Mouse (Mus musculus) midbrain, embryonic 13.5 days (tissue): ENCODE results near the gene Wwp2. TPM values are rescaled to one million over a fixed set of nuclear protein-coding genes. Genes with fewer than 3 reads are reported as not detected.

ENCODE experiments used
- ATAC-seq: fragments of 200-750 bp; cut with Nextera tagmentation; 2 replicates; pipeline ENCODE4 v1.8.0; 2017; ENCODE audit warnings: mild to moderate bottlenecking, moderate TSS enrichment, moderate library complexity
- H3K27ac ChIP-seq: fragments of 300-500 bp; sonication (generic); 2 replicates; pipeline ENCODE4 v1.5.1; 2015; ENCODE audit warnings: inconsistent platforms, mild to moderate bottlenecking, moderate library complexity
- H3K27me3 ChIP-seq: fragments of 300-500 bp; sonication (generic); 2 replicates; pipeline ENCODE4 v1.6.1; 2015; ENCODE audit warnings: mild to moderate bottlenecking, inconsistent platforms
- H3K36me3 ChIP-seq: fragments of 300-500 bp; sonication (generic); 2 replicates; pipeline ENCODE4 v1.6.1; 2015; ENCODE audit warnings: mild to moderate bottlenecking, inconsistent platforms
- H3K4me1 ChIP-seq: fragments of 300-500 bp; sonication (generic); replicated peaks from 2 replicates; pipeline ENCODE4 v1.6.1; 2015; ENCODE audit warnings: inconsistent platforms
- H3K4me2 ChIP-seq: fragments of 300-500 bp; sonication (generic); replicated peaks from 2 replicates; pipeline ENCODE4 v1.6.1; 2015; ENCODE audit warnings: moderate library complexity, mild to moderate bottlenecking, inconsistent platforms
- H3K4me3 ChIP-seq: fragments of 300-500 bp; sonication (generic); replicated peaks from 2 replicates; pipeline ENCODE4 v1.5.1; 2015; ENCODE audit warnings: mild to moderate bottlenecking, inconsistent platforms
- H3K9ac ChIP-seq: fragments of 300-500 bp; sonication (generic); replicated peaks from 2 replicates; pipeline ENCODE4 v1.6.1; 2015; ENCODE audit warnings: mild to moderate bottlenecking, inconsistent platforms
- H3K9me3 ChIP-seq: fragments of 300-500 bp; sonication (generic); 2 replicates; pipeline ENCODE4 v1.6.1; 2016; ENCODE audit warnings: mild to moderate bottlenecking, inconsistent platforms
- WGBS: fragments of 180-500 bp; shearing (Covaris S2); methylation state at CpG from one replicate; pipeline ENCODE4 v1.1.7; 2015; 5-methylcytosine and 5-hydroxymethylcytosine counted together
- polyA plus RNA-seq: library from polyadenylated mRNA; unstranded; fragments of >200 nt; fragmentation: Nextera tagmentation; extraction: Ambion mirVana; gene quantifications from 2 replicates; pipeline ENCODE4 v1.2.1, GENCODE M21; 2015

The Wwp2 gene
- polyA plus RNA-seq, 1 experiment from 2014 or later = 48.9 TPM

DNA sequence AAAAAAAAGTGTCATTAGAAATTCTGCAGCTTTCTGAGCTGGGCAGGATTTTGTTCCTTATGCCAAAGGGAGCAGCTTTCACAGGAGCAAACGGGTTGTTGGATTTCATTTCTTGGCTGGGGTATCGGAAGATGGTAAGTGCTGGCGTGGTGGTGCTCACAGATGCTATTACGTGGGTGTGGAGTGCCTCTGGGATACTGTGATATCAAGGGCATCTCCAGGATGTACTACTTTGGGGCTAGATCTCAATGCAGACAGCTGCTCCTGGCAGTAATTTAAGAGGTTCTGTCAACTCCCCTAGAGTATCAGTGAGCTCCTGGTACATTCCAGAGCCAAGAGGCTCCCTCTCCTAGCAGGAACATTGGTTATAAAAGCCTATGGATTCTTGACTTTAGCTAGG lies 110.0 kb downstream of the Wwp2 start:
- Histone ChIP-seq H3K4me2 (no peak overlapping the region), H3K4me3 (no peak overlapping the region), H3K9ac (no peak overlapping the region), H3K36me3 (peaks cover 69% of the 10 kb centered on the region), H3K9me3 (no peaks in the 10 kb centered on the region), H3K27ac (no peak overlapping the region), H3K4me1 (no peaks in the 10 kb centered on the region), H3K27me3 (no peaks in the 10 kb centered on the region)
- 95% methylated on average over 4 of the region's 4 CpGs for WGBS
- no peak for ATAC-seq

DNA sequence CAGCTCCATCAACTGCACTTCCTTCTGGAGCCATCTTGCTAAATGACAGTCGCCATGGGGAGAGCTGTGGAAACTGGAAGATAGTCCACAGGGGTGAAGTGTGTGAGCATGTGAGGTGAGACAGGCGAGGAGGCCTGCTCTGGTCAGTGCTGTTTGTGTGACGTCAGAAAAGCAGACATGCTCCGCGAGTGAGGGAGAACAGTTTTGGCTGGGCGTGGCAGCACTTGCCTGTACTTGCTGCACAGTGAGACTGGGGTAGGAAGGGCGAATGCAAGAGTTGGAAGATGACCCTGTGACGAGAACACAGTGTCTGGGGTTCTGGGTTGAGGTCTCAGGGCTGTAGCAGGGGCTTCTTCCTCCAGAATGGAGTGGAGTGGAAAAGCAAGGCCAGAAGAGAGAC lies 110.7 kb downstream of the Wwp2 start:
- 93% methylated on average over 8 of the region's 8 CpGs for WGBS
- no peak overlapping the region for H3K4me3 ChIP-seq
- no peak for ATAC-seq
- no peak overlapping the region for H3K4me2 ChIP-seq
- H3K27ac ChIP-seq = no peak overlapping the region
- no peaks in the 10 kb centered on the region for H3K4me1 ChIP-seq
- H3K9me3 ChIP-seq = no peaks in the 10 kb centered on the region
- no peak overlapping the region for H3K9ac ChIP-seq
- H3K36me3 ChIP-seq = peaks cover 68% of the 10 kb centered on the region
- no peaks in the 10 kb centered on the region for H3K27me3 ChIP-seq

DNA sequence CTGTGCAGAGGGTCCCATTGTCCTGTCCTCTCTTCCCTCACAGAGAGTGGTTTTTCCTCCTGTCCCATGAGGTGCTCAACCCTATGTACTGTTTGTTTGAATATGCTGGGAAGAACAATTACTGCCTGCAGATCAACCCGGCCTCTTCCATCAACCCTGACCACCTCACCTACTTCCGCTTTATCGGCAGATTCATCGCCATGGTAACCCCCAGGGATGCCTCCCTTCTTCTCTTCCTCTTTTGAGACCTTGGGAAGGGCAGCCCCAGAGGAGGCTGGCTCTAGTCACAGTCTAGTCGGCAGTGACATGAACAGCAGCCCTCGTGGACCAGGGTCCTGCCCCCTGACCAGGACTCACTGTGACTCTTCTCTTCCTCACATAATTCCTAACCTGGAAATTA lies 116.1 kb downstream of the Wwp2 start:
- no peak overlapping the region for H3K4me3 ChIP-seq
- H3K4me1 ChIP-seq = peaks cover 5% of the 10 kb centered on the region; the same call in 1 of the 2 replicates
- no peak overlapping the region for H3K9ac ChIP-seq
- no peak for ATAC-seq
- H3K27ac ChIP-seq = no peak overlapping the region
- peaks cover 70% of the 10 kb centered on the region for H3K36me3 ChIP-seq
- WGBS = 33% methylated on average over 6 of the region's 6 CpGs
- no peak overlapping the region for H3K4me2 ChIP-seq
- H3K9me3 ChIP-seq = no peaks in the 10 kb centered on the region
- no peaks in the 10 kb centered on the region for H3K27me3 ChIP-seq

- Histone ChIP-seq H3K9ac (no peak overlapping the region), H3K27me3 (no peaks in the 10 kb centered on the region), H3K4me3 (no peak overlapping the region), H3K4me2 (no peak overlapping the region), H3K27ac (no peak overlapping the region), H3K36me3 (peaks cover 58% of the 10 kb centered on the region), H3K4me1 (peaks cover 5% of the 10 kb centered on the region; the same call in 1 of the 2 replicates), H3K9me3 (no peaks in the 10 kb centered on the region)
- no peak for ATAC-seq
- WGBS = 96% methylated on average over 10 of the region's 10 CpGs
Observed at GRCm38 (mm10) chr8:107555231-107555630, 119.1 kb downstream of the Wwp2 start.

DNA sequence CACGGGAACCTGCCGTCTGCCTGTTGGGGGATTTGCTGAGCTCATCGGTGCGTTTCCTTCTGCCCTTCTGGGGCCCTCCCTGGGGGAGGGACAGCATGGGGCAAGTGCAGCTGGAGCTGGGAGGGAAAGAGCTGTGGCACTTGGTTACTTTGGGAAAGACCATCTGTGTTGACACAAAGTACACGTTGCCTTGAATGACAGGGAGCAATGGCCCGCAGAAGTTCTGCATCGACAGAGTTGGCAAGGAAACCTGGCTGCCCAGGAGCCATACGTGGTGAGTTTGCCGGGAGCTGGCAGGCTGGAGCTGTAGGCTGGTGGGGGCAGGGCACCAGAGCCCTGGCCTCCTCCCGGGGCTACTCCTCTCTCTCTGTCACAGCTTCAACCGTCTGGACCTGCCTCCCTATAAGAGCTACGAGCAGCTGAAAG lies 120.4 kb downstream of the Wwp2 start:
- Histone ChIP-seq H3K4me3 (no peak overlapping the region), H3K36me3 (peaks cover 45% of the 10 kb centered on the region), H3K27ac (no peak overlapping the region), H3K9ac (no peak overlapping the region), H3K9me3 (no peaks in the 10 kb centered on the region), H3K4me2 (no peak overlapping the region), H3K27me3 (no peaks in the 10 kb centered on the region), H3K4me1 (peaks cover 5% of the 10 kb centered on the region; the same call in 1 of the 2 replicates)
- WGBS = 38% methylated on average over 12 of the region's 12 CpGs
- peak; percentile 24; the same call in 1 of the 2 replicates for ATAC-seq

- Histone ChIP-seq H3K36me3 (peaks cover 25% of the 10 kb centered on the region), H3K9ac (no peak overlapping the region), H3K4me1 (no peaks in the 10 kb centered on the region), H3K4me2 (no peak overlapping the region), H3K4me3 (no peak overlapping the region), H3K9me3 (no peaks in the 10 kb centered on the region), H3K27me3 (no peaks in the 10 kb centered on the region), H3K27ac (no peak overlapping the region)
- no peak for ATAC-seq
- WGBS = 73% methylated on average over 16 of the region's 16 CpGs
Observed at GRCm38 (mm10) chr8:107560820-107561536, 124.8 kb downstream of the Wwp2 start.

GRCm38 (mm10) chr8:107562164-107562563 lies 126.0 kb downstream of the Wwp2 start:
- Histone ChIP-seq H3K27me3 (no peaks in the 10 kb centered on the region), H3K4me2 (no peak overlapping the region), H3K27ac (no peak overlapping the region), H3K4me1 (no peaks in the 10 kb centered on the region), H3K9me3 (no peaks in the 10 kb centered on the region), H3K36me3 (peaks cover 16% of the 10 kb centered on the region), H3K9ac (no peak overlapping the region), H3K4me3 (no peak overlapping the region)
- 85% methylated on average over 9 of the region's 9 CpGs for WGBS
- ATAC-seq = no peak

- ATAC-seq = no peak
- H3K4me1 ChIP-seq = no peaks in the 10 kb centered on the region
- WGBS = 89% methylated on average over 2 of the region's 2 CpGs
- H3K27ac ChIP-seq = no peak overlapping the region
- H3K9me3 ChIP-seq = no peaks in the 10 kb centered on the region
- H3K36me3 ChIP-seq = no peaks in the 10 kb centered on the region
- no peak overlapping the region for H3K9ac ChIP-seq
- no peak overlapping the region for H3K4me2 ChIP-seq
- no peaks in the 10 kb centered on the region for H3K27me3 ChIP-seq
- H3K4me3 ChIP-seq = no peak overlapping the region
Observed at GRCm38 (mm10) chr8:107571046-107571445, 134.9 kb downstream of the Wwp2 start.

- H3K27ac ChIP-seq = no peak overlapping the region
- no peaks in the 10 kb centered on the region for H3K9me3 ChIP-seq
- WGBS = 91% methylated on average over 7 of the region's 7 CpGs
- 0 out of 2 replicates have a peak, but pooled peaks cover 4% of the 10 kb centered on the region for H3K4me1 ChIP-seq
- H3K27me3 ChIP-seq = no peaks in the 10 kb centered on the region
- no peaks in the 10 kb centered on the region for H3K36me3 ChIP-seq
- ATAC-seq = no peak
- H3K4me2 ChIP-seq = no peak overlapping the region
- H3K9ac ChIP-seq = no peak overlapping the region
- no peak overlapping the region for H3K4me3 ChIP-seq
Observed at GRCm38 (mm10) chr8:107571486-107572135, 135.4 kb downstream of the Wwp2 start.

- H3K4me3 ChIP-seq = no peak overlapping the region
- 0 out of 2 replicates have a peak, but pooled peaks cover 4% of the 10 kb centered on the region for H3K4me1 ChIP-seq
- H3K27ac ChIP-seq = no peak overlapping the region
- no peaks in the 10 kb centered on the region for H3K9me3 ChIP-seq
- WGBS = 48% methylated on average over 4 of the region's 4 CpGs
- no peak; the same call in 1 of the 2 replicates for ATAC-seq
- H3K4me2 ChIP-seq = no peak overlapping the region
- no peaks in the 10 kb centered on the region for H3K27me3 ChIP-seq
- no peak overlapping the region for H3K9ac ChIP-seq
- H3K36me3 ChIP-seq = no peaks in the 10 kb centered on the region
Observed at GRCm38 (mm10) chr8:107572497-107572896, 136.3 kb downstream of the Wwp2 start.

GRCm38 (mm10) chr8:107574771-107575170 lies 138.6 kb downstream of the Wwp2 start:
- Histone ChIP-seq H3K27ac (no peak overlapping the region), H3K9ac (no peak overlapping the region), H3K4me1 (0 out of 2 replicates have a peak, but pooled peaks cover 4% of the 10 kb centered on the region), H3K9me3 (no peaks in the 10 kb centered on the region), H3K4me2 (no peak overlapping the region), H3K4me3 (no peak overlapping the region), H3K27me3 (no peaks in the 10 kb centered on the region), H3K36me3 (peaks cover 18% of the 10 kb centered on the region)
- ATAC-seq = no peak
- WGBS = 86% methylated on average over 3 of the region's 3 CpGs

GRCm38 (mm10) chr8:107576702-107577101 lies 140.5 kb downstream of the Wwp2 start:
- WGBS = 11% methylated on average over 10 of the region's 10 CpGs
- no peak overlapping the region for H3K27ac ChIP-seq
- ATAC-seq = peak; percentile 68
- peaks cover 37% of the 10 kb centered on the region for H3K36me3 ChIP-seq
- H3K4me3 ChIP-seq = no peak overlapping the region
- no peaks in the 10 kb centered on the region for H3K9me3 ChIP-seq
- H3K27me3 ChIP-seq = no peaks in the 10 kb centered on the region
- H3K4me1 ChIP-seq = 0 out of 2 replicates have a peak, but pooled peaks cover 4% of the 10 kb centered on the region
- 0 out of 2 replicates have a peak overlapping the region, but pooled peaks have one; percentile 19 for H3K9ac ChIP-seq
- peak overlapping the region; percentile 28 for H3K4me2 ChIP-seq
